Mouse (Mus musculus) cerebellum, postnatal 4 days (tissue): ENCODE measurements around the gene Sh3rf1.

Source experiments
- DNase-seq, 2 experiments: peaks; one replicate each; pipeline ENCODE4 v3.0.0; 2022; ENCODE audit warnings: low spot score in 2 of 2, mixed read lengths in 1 of 2

Sh3rf1 gene

GRCm38 (mm10) chr8:61425125-61425524 is 201.5 kb downstream of the Sh3rf1 start:
- no peak for DNase-seq

GRCm38 (mm10) chr8:61426072-61426471 is 202.4 kb downstream of the Sh3rf1 start:
- no peak for DNase-seq

GRCm38 (mm10) chr8:61426671-61427070 is 203.0 kb downstream of the Sh3rf1 start:
- DNase-seq: no peak

- no peak for DNase-seq
These were observed 204.4 kb downstream of the Sh3rf1 start for GRCm38 (mm10) chr8:61427916-61428681.

- DNase-seq: no peak
These were observed 205.3 kb downstream of the Sh3rf1 start for GRCm38 (mm10) chr8:61428821-61429482.

GRCm38 (mm10) chr8:61435481-61435880 is 211.8 kb downstream of the Sh3rf1 start:
- DNase-seq: no peak

GRCm38 (mm10) chr8:61436147-61436546 is 212.5 kb downstream of the Sh3rf1 start:
- DNase-seq: no peak

GRCm38 (mm10) chr8:61436586-61437304 is 213.1 kb downstream of the Sh3rf1 start:
- DNase-seq: no peak

- DNase-seq: no peak
These were observed 213.6 kb downstream of the Sh3rf1 start for GRCm38 (mm10) chr8:61437305-61437605.

- no peak for DNase-seq
These were observed 219.3 kb downstream of the Sh3rf1 start for GRCm38 (mm10) chr8:61442988-61443387.

- no peak for DNase-seq
These were observed 220.7 kb downstream of the Sh3rf1 start for GRCm38 (mm10) chr8:61444358-61444757.
